Mouse (Mus musculus) gastrocnemius, adult 18-20 months (tissue): ENCODE results near the gene Insc. TPM values are rescaled to one million over a fixed set of nuclear protein-coding genes. Genes with fewer than 3 reads are reported as not detected.

Source experiments
- DNase-seq: peaks from one replicate; pipeline ENCODE4 v3.0.0; 2021; ENCODE audit warnings: low spot score
- total RNA-seq, 2 experiments: library from RNA; stranded (reverse); gene quantifications; 2 replicates each; pipeline ENCODE4 v1.2.3; 2021

The Insc gene
- total RNA-seq, 2 experiments from 2014 or later = 0.64 to 1.5 TPM

DNA sequence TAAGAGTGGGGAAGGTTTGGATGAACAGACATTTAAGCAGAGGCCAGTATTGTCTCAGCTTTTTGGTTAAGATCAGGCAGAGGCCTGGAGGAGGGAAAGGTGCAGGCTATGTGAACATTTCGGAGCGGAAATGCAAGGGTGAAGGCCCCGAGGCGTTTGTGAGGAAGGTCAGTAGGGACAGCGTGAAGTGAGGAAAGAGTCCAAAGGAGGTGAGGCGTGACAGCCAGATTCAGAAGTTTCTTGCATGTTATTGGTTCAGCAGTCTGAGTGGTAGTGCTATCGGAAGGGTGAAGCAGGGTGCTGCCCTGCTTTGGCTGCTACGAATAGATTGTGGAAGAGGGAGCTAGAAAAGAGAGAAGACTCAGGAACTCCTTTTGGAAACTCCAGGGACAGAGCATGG lies 11.1 kb downstream of the Insc start:
- no peak for DNase-seq

DNA sequence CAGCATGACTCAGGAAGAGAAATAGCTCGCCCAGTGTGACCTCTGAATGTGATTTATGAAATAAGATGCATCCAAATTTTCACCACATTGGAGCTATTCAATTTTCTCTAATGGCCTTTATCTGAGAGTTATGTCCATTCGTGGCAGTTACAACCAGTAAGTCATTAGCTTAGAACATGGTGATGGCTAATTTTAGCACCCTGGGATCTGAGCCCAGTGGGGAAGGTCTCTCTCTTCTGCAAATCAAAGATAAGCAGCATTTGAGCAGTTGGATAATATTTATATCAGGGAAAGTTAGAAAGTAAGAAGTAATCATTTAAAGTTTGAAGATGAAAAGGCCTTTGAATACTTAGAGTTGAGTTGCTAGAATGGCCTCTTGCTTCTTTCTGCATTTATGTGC lies 19.2 kb downstream of the Insc start:
- no peak for DNase-seq

DNA sequence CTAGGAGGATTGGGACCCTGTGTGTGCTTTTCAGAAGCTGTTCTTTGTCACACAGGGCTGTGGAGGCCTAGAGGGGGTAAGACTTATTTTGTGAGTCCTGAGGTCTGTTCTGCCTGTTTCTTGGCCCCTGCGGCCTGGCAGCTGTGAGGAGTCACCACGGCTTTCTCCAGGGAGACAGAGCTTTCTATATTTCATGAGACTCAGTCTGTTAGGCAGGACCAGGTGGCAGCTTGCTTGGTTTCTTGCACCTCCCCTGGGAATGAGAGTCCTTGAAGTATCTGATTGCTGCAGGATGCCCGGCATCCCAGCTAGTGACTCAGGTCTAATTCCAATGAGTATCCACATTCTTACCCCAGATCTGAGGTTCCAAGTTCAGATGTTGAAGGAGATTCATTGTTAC lies 21.8 kb downstream of the Insc start:
- no peak for DNase-seq

DNA sequence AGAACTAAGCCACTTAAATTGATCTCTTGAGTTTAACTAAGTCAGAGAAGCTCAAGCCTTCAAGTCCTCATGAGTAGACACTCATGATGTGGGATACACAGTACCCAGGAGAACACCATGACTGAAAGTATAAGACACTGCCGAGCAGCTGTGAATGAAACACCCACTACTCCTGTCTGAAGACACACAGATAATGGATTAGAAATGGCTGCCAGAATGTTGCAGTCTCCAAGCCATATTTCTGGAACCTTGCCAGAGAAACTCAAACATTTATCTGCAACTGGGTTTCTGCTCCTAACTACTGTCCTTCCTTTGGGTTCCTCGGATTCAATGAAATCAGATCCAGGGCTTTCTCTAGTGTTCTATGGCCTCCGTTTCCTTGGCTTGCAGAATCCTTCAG lies 23.0 kb downstream of the Insc start:
- DNase-seq = no peak

DNA sequence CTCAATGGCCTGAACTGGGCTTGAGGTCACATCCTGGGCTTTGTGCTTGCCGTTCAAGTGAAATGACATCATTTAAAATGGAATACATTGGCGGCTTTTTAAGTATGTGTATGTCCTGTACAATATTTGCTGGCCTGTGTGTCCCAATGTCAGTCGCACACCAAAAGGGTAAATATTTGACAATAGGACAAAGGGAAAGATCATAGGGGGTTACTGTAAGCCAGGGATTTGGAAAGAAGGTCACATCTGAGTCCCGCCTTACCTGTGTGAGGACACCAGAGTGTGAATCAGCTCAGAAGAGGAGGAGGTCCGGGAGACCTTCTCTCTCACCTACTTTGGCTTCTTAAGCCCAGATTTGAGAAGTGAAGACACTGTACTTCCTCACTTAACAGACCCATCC lies 25.0 kb downstream of the Insc start:
- DNase-seq = no peak

DNA sequence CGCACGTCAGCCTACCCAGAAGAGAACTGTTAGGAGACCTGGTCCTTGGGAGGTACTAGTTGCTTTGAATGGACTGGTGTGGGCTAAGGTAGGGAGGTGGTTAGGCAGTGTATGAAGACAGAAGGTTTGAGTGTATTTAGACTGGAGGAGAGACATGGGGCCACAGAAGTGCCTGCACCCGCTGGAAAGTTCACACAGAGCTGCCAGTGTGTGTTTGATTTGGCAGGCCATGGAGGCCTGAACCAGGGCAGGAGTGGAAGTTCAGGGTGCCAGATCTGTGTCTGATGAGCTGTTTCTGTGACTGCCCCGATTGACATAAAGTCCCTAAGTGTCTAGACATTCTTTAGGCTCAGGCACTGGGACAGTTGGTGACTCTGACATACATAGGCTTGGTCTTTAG lies 25.5 kb downstream of the Insc start:
- DNase-seq = no peak

DNA sequence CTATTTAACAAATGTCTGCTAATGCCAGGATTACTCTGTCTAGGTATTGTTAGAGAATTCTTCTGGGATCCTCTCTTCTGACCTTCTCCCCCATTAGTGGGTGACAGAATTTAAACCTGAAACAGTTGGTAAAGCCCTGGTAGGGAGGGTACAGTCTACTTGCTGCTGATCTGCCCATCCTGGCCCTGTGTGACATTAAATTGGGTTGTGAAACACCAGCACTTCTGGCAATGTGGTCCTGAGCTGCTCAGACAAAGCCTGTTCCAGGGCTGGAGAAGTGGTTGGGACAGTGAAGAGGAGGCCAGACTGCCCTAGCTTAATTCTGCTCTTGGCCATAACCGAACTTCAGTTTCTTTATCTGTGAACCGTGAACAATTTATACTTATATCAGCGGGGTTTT lies 27.1 kb downstream of the Insc start:
- DNase-seq = no peak

DNA sequence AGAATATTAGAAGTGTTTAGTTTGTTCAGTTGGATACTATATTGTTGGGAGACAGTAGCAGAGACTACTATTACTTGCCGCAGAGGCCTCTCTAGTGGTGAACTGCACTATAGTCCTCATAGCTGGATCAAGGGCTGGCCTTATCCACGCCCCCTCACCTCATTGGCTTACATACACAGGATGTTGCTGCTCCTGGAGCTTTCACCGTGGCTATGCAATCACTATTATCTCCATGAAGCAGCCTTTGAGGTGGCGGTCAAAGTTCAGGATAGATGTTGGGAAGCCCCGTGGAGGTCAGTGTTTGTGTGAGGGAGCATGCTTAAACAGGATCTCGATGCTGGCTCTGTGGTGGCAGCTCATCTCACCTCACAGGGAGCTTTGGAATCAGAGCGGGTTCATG lies 28.3 kb downstream of the Insc start:
- DNase-seq = no peak

DNA sequence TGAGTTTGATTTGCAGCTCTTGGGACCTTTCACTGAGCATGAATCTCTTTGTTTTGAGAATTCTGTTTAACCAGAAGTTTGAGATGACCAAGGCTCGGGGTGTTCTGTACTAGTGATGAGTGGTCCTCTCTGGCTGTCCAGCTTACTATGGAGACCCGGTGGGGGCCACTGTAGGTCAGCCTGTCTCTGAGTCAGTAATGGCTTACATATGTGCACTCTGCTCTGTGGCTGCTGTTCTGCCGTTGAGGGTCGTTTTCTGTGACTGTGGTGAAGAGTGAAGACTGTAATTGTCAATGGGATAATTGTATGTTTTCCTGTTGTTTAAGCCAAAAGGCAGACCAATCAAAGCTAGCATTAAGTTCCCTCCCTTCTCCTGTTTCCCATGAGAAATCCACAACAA lies 30.3 kb downstream of the Insc start:
- no peak for DNase-seq

DNA sequence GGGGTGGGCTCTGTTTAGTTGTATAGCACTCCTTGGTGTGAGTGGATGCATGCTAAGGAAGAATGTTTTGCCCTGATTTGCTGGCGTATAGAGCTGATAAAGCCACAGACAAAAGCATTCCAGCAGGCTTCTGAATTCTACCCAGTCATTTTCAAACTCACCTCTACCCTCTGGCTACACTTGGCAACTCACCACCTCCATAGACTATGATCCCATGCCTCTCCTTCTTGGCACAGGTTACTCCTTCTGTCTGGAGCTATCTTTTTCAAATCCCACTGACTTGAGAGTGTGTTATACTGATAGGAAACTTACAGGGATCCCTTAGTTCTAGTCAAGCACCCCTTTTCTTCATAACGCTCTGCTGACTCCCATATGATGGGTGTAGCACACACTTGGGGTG lies 32.4 kb downstream of the Insc start:
- no peak for DNase-seq

DNA sequence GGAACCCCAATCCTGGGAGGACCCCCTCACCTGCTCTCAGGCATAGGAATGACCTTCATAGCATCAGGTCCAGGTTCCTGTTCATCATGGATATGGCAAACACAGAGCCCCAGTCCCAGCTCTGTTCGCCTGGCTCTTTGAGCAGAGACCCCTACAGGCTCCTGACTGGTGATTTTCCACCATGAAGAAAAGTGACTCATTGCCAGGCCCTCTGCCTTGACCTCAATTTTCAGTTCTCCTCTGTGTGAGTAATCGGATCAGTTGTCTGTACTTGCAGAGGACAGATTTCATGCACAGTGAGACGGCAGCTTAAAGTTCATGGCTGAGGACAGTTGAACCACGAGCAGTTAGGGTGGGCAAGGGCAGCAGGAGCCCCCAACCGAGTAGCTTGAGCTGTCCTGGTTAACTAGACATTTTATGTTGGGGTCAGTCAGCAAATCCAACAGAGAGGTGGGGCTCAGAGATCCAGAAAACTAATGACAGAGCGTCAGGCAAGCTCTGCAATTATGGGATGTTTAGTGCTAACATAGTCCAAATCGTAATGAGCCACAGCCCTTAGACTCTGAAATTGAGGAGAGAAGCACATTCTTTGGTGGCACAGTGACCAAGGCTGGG lies 34.8 kb downstream of the Insc start:
- DNase-seq = no peak

DNA sequence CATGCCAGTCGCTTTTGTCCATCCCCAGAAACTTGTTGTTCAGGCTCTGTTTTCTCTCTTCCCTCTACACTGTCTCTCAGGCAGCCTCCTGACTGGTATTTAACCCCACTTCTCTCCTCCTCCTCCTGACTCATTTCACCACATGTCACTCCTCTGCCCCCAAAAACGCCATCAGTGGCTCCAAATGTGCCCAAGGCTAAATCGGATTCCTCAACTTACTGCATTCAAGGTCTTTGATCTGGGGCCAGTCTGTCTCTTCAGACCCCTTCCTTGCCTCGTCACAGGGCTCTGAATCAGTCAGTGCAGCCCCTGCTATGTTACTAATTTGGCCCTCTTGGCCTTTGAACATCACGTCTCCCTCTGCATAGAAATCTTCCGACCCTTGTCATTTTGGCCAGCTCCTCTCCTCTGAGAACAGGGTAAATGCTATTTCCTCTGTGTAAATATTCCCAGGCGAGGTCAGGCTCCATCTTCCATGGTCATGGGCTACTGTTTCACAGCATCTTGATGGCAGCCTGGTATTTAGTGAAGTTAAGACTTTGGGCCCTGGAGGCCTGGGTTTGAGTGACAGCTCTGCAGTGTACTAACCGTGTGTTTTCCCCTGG lies 35.7 kb downstream of the Insc start:
- no peak for DNase-seq

DNA sequence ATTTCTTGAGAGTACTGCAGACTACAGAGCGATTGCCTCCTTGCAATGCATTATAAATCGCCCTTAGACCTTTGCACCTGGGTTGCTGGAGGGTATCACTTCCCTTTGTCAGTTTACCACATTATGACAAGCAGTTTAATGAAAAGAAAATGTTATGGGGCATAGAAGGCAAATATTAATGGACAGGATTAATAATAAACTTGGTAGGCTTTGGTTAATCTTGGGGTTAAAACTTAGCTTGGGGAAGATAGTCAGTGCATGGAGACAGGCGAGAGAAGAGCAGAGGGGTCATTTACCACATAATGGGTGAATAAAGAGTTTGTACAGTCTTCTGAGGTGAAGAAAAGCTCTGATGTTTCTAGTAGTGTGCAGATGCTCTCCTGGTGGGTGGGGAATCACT lies 39.8 kb downstream of the Insc start:
- no peak for DNase-seq

DNA sequence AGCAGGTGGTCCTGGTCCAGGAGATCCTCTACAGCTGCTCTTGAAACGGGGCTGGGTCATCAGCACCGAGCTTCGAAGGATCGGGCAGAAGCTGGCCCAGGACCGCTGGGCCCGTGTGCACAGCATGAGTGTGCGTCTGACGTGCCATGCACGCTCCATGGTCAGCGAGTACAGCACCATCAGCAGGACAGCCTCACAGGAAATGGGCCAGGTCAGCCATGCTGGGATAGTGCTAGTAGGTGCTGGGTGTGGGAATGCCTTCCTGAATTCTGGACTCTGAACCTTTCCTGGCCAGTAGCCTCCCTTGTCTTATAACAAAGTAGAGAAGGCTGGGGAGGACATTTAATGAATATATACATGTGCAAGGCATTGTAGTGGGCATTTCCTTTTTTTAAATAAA lies 47.6 kb downstream of the Insc start:
- no peak for DNase-seq

DNA sequence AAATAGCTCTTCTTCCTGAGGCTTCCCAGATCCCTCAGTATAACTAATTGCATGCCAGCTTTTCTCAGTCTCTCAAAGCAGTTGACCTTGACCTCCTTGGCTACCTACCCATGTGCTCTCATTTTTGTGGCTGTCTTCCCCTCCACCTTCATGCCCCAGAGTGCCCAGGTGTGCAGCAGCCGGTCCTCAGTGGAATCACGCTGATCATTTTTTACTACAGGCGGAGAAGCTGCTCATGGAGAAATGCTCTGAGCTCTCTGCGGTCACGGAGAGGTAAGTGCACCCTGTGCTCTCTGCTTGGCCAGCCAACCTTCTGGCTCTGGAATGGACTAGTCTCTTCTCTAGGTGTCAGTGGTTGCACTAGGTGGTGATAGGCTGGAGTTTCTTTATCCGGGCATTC lies 48.5 kb downstream of the Insc start:
- DNase-seq = no peak

DNA sequence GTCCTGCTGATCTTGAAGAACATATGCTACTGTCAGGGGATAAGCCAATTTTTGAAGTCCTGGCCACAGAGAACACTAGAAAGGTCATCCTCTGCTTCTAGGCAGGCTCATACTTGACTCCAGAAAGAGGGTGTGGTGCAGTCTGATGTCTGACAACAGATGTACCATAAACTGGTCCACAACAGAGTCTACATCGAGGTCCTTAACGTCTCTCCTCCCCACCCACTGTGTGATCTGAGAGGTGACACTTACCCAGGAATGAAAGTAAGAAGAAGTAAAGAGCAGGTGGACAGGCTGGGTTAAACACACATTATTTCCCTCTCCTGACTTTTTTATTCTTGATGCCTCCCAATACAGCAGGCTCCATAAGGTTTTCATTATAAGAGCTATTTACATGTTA lies 50.9 kb downstream of the Insc start:
- no peak for DNase-seq

DNA sequence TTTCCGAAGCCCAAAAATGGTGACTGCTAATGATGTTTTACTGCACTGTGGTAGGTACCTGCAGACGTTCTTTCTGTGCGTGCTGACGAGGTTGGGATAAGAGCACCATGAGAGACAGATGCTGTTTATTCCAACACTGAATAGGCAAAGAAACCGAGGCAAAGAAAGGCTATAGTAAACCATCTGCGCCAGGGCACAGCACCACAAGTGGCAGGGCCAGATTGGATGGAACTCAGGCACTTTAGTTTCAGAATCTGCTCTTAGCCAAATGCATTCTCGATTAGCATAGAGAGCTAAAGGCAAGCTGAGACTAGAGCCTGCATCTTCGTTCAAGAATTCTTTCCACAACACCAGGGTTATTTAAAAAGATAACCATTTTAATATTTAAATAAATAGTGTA lies 59.1 kb downstream of the Insc start:
- no peak for DNase-seq

DNA sequence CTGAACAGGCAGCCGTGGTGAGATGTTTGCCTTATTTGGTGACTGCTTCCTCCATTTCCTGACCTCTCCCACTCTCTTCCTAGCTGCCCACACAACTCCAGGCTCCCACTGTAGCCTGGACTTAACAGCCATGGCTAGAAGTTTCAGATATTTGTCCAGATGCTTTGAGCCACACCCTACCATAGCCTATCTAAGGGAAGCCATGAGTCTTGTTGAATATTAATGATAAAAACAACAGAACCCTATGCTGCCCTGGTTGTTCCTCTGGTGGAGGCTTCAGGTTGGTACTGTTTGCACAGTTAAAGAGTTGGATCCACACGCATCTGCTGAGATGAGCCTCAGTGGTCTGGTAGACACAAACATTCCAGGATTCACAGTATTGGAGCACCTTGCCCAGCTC lies 61.8 kb downstream of the Insc start:
- no peak for DNase-seq

DNA sequence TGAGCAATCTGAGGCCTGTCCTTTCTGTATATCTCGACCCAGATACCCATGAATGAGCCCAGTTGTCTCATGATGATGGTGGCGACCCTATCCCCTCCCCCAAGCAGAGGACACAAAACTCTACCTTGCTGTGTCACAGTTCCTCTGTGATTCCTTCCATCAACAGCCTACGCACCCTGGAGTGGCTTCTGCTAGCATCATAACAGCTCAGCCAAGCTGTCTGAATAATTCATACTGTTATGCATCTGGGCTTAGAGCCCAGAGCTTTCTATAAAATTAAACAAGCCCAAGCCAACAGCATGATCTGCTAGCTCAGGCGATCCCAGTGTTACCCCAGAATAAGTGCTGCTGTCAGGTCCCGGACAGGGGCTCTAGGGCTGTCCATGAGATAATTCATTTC lies 63.8 kb downstream of the Insc start:
- no peak for DNase-seq

DNA sequence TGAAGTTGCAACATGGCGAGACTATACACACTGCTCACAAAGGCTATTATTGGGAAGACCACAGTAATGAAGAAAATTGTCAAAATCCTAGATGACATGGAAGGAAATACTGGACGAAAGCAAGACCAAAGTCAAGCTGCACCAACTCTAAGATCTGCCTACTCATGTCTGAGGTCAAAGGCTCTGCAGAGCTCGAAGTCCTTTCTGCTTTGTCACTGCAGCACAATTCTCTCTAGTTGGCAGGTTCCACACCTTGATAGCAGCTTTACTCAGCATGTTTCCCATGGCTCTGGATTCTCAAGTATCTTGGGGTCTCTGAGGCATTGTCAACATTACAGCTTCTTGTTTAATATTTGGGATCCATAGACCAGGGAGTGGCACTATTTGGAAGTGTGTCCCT lies 64.8 kb downstream of the Insc start:
- no peak for DNase-seq

DNA sequence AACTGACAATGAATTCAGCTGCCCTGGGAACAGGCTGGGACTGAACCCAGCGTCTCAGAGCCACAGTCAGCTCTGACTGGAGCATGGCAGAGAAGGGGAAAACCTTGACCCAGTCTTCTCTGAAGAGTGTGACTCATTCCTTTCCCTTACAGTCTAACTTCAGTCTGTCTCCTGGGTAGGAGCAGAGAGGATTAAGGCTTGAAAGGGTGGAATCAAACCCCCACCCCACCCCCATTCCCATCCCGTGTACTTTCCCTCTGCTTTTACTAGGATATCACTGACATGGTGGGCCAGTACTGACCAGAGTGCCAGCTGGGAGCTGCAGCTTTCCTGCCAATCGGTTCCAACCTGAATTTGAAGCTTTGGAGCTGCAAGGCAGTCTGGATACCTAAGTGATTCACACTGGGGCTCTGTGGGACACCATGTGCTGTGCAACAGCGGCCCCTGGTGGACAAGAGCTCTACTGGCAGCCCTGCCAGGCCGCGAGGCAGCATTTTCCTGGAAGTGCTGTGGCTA lies 73.9 kb downstream of the Insc start:
- DNase-seq = peak; percentile 73

DNA sequence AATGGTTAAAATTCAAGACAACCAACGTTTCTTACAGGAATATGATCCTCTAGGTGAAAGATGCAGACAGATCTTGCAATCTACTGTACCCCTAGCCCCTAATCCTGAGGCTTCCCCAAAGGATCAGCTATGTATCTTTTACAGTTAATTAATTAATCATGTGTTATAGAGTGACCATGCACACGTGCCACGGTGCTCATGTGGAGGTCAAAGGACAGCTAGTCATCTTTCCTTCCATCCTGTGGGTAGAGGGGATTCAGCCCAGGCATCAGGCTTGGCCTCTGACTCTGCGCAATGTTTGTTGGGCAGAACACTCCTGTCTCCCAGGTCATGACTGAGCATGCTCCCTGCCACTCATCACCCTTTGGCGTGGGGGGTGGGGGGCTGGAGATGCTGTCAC lies 74.4 kb downstream of the Insc start:
- DNase-seq = no peak

DNA sequence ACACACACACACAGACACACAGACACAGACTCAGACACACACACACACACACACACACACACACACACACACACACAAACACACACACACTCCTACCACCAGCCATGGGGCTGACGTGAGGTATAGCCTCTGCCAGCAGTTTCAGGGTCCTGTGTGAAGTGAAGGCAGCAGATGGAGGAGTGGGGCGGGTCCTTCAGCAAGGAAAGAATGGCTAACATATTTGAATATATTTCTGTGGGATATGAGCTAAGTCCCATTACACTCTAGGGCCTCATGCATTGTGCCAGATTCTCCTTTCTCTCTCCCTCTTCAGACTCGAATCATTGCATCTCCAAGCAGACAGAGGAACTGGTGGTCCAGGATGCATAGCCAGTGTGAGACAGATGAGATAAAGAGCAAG lies 74.9 kb downstream of the Insc start:
- DNase-seq = no peak

DNA sequence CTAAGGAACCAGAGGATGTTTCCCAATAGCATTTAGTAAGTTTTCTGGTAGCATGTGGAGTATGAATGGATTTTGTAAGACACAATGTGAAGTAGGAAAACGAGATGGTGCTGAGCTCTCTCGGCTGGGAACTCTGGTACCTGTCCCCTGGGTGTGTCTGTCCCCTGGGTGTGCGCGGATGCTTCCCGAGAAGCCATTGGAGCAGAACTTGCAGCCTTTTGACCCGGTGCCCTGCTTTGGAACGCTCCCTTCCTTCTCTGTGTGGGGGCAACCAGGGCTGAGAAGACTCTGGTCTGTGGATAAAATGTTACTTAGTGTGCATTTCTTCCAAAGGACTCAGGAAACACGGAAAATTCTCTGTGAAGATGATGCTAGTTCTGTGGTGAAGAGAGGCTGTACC lies 75.3 kb downstream of the Insc start:
- no peak for DNase-seq
